Mouse (Mus musculus) midbrain, embryonic 15.5 days (tissue): ENCODE results near the gene Tdg. TPM values are rescaled to one million over a fixed set of nuclear protein-coding genes. Genes with fewer than 3 reads are reported as not detected.
"Not testable (repeated sequence)": the region's sequence is repeated elsewhere in the genome, so short reads cannot be mapped to it uniquely, and the experiment has no call there.

Experiments
- ATAC-seq: fragments of 200-750 bp; cut with Nextera tagmentation; replicated peaks from 2 replicates; pipeline ENCODE4 v1.8.0; 2017; ENCODE audit warnings: moderate TSS enrichment
- H3K27ac ChIP-seq: fragments of 300-500 bp; sonication (generic); 2 replicates; pipeline ENCODE4 v1.5.1; 2015; ENCODE audit warnings: mild to moderate bottlenecking, inconsistent platforms
- H3K27me3 ChIP-seq: fragments of 300-500 bp; sonication (generic); replicated peaks from 2 replicates; pipeline ENCODE4 v1.6.1; 2015; ENCODE audit warnings: inconsistent platforms
- H3K36me3 ChIP-seq: fragments of 300-500 bp; sonication (generic); replicated peaks from 2 replicates; pipeline ENCODE4 v1.6.1; 2015; ENCODE audit warnings: inconsistent platforms
- H3K4me1 ChIP-seq: fragments of 300-500 bp; sonication (generic); 2 replicates; pipeline ENCODE4 v1.6.1; 2015; ENCODE audit warnings: inconsistent platforms
- H3K4me2 ChIP-seq: fragments of 300-500 bp; sonication (generic); 2 replicates; pipeline ENCODE4 v1.6.1; 2015; ENCODE audit warnings: inconsistent platforms, mild to moderate bottlenecking, moderate library complexity
- H3K4me3 ChIP-seq: fragments of 300-500 bp; sonication (generic); 2 replicates; pipeline ENCODE4 v1.5.1; 2015; ENCODE audit warnings: mild to moderate bottlenecking, inconsistent platforms
- H3K9ac ChIP-seq: fragments of 300-500 bp; sonication (generic); 2 replicates; pipeline ENCODE4 v1.6.1; 2015; ENCODE audit warnings: mild to moderate bottlenecking, inconsistent platforms
- H3K9me3 ChIP-seq: fragments of 300-500 bp; sonication (generic); 2 replicates; pipeline ENCODE4 v1.6.1; 2016; ENCODE audit warnings: inconsistent platforms
- WGBS: fragments of 180-500 bp; shearing (Covaris S2); methylation state at CpG from one replicate; pipeline ENCODE4 v1.1.7; 2015; ENCODE audit warnings: mixed read lengths; 5-methylcytosine and 5-hydroxymethylcytosine counted together
- polyA plus RNA-seq: library from polyadenylated mRNA; unstranded; fragments of >200 nt; fragmentation: Nextera tagmentation; extraction: Ambion mirVana; gene quantifications from 2 replicates; pipeline ENCODE4 v1.2.1, GENCODE M21; 2015

Gene Tdg
- 169 and 170 TPM in 2 replicates for polyA plus RNA-seq

- ATAC-seq, result peak; percentile 96
- H3K27me3 ChIP-seq, H3K9me3 ChIP-seq, H3K36me3 ChIP-seq: not testable (repeated sequence)
- Histone ChIP-seq H3K4me1 (peaks cover 26% of the 10 kb centered on the region), H3K9ac (peak within 1 kb of the TSS; percentile 60), H3K27ac (peak within 1 kb of the TSS; percentile 94), H3K4me2 (peak within 1 kb of the TSS; percentile 82), H3K4me3 (peak within 1 kb of the TSS; percentile 60)
- WGBS, result 2% methylated on average over 74 of the region's 78 CpGs
These were observed at the start of gene Tdg for GRCm38 (mm10) chr10:82629586-82630255. Tdg (plus strand) TSS chr10:82629828.

GRCm38 (mm10) chr10:82589673-82590072 lies 40.0 kb upstream of the Tdg start:
- WGBS, result 88% methylated on average over 9 of the region's 9 CpGs
- H3K27me3 ChIP-seq, H3K9ac ChIP-seq, H3K4me2 ChIP-seq, H3K4me1 ChIP-seq, H3K36me3 ChIP-seq, H3K27ac ChIP-seq, ATAC-seq, H3K4me3 ChIP-seq, H3K9me3 ChIP-seq: not testable (repeated sequence)

DNA sequence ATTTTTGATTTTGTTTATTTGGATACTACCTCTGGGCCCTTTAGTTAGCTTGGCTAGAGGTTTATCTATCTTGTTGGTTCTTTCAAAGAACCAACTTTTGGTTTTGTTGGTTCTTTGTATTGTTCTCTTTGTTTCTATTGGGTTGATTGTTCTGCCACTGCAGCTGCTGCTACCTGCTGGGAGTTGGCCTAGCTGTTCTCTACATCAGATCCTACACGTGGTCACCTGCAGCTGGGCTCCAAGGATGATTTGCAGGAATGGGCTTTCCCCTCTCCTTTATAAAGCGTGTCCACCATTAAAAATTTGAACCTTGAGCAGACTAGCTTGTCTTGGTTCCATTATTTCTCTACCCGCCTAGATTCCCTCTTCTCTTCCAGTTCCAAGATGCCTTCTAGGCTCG lies 35.2 kb upstream of the Tdg start:
- not testable (repeated sequence) for H3K4me2 ChIP-seq, H3K36me3 ChIP-seq, H3K4me1 ChIP-seq, H3K4me3 ChIP-seq, H3K9ac ChIP-seq, H3K9me3 ChIP-seq, ATAC-seq, H3K27me3 ChIP-seq, H3K27ac ChIP-seq
- 59% methylated on average over 4 of the region's 4 CpGs for WGBS

- 32% methylated on average over 9 of the region's 9 CpGs for WGBS
- H3K27me3 ChIP-seq, result no peaks in the 10 kb centered on the region
- ATAC-seq, result peak; percentile 48; the same call in 1 of the 2 replicates
These were observed 7.4 kb upstream of the Tdg start for GRCm38 (mm10) chr10:82622235-82622634.

DNA sequence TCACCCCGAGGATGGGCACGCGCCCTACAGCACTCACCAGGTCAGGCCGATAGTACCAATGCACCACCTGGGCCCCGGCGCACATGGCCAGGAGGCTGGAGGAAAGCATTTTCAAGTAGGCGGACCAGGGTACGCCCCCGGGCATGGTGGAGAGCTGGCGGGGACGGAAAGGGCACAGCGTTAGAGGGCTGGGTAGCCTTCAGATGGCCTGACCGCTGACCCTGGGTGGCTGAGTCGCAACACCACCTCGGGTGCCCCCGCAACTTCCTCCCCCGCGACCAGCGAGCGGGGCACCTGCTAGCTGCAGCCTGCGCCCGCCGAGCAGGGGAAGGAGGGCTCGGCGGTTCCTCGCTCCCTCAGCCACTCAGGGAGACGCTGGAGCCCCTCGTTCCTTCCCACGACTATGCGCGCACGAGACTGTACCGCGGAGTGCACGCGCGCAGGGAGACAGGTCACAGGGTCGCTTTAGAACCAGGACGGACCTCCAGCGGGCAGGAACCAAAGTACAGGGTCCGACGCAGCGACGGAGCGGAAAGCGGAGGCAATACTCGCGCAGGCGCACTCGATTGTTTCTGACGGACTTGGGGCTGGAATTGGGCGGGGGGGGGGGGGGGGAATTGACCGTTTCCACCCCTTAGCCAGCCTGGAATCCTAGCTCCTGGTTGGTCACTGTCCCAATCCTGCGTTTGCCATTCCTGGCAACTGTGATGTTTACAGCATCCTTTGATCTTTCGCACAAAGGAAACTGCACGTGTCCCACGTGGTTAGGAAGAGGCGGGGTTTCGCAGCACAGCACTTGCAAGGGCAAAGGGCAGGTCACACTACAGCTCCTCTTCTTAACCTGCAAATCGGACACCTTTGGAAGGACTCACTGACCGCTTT lies 6.7 kb upstream of the Tdg start, which contains the start of gene 1190007I07Rik:
TSS of gene 1190007I07Rik (minus strand) at position 558 of the 882 bp plus-strand sequence.
- peaks cover 6% of the 10 kb centered on the region for H3K4me1 ChIP-seq
- no peaks in the 10 kb centered on the region for H3K9me3 ChIP-seq
- H3K4me3 ChIP-seq, result peak within 1 kb of the TSS; percentile 60
- no peaks in the 10 kb centered on the region for H3K36me3 ChIP-seq
- under 1% methylated on average over 61 of the region's 61 CpGs for WGBS
- H3K27ac ChIP-seq, result peak within 1 kb of the TSS; percentile 86
- peak; percentile 92 for ATAC-seq
- no peaks in the 10 kb centered on the region for H3K27me3 ChIP-seq
- H3K4me2 ChIP-seq, result peak within 1 kb of the TSS; percentile 66
- H3K9ac ChIP-seq, result peak within 1 kb of the TSS; percentile 64

More at GRCm38 (mm10) chr10:82622235-82622634, 7.4 kb upstream of the Tdg start:
- peak overlapping the region; percentile 64 for H3K9ac ChIP-seq
- H3K9me3 ChIP-seq, result no peaks in the 10 kb centered on the region
- H3K4me2 ChIP-seq, result peak overlapping the region; percentile 66
- H3K27ac ChIP-seq, result no peak overlapping the region
- peak overlapping the region; percentile 60 for H3K4me3 ChIP-seq
- peaks cover 6% of the 10 kb centered on the region for H3K4me1 ChIP-seq
- H3K36me3 ChIP-seq, result no peaks in the 10 kb centered on the region

GRCm38 (mm10) chr10:82623553-82623932 lies 6.1 kb upstream of the Tdg start:
- H3K4me1 ChIP-seq, H3K36me3 ChIP-seq, H3K27me3 ChIP-seq, H3K9me3 ChIP-seq: not testable (repeated sequence)
- 5% methylated on average over 2 of the region's 2 CpGs for WGBS
- Histone ChIP-seq H3K4me3 (peak overlapping the region; percentile 60), H3K9ac (peak overlapping the region; percentile 64), H3K4me2 (peak overlapping the region; percentile 66), H3K27ac (peak overlapping the region; percentile 86)
- peak; percentile 38 for ATAC-seq

GRCm38 (mm10) chr10:82629111-82629585 lies 480 bp upstream of the Tdg start:
- ATAC-seq, result peak; percentile 71
- H3K4me1 ChIP-seq, result peaks cover 26% of the 10 kb centered on the region
- H3K9me3 ChIP-seq, result no peaks in the 10 kb centered on the region
- 0 out of 2 replicates have a peak, but pooled peaks cover 3% of the 10 kb centered on the region for H3K36me3 ChIP-seq
- no peaks in the 10 kb centered on the region for H3K27me3 ChIP-seq
- H3K4me2 ChIP-seq, result peak overlapping the region; percentile 82
- WGBS, result 7% methylated on average over 11 of the region's 11 CpGs
- peak overlapping the region; percentile 60 for H3K4me3 ChIP-seq
- peak overlapping the region; percentile 94 for H3K27ac ChIP-seq
- peak overlapping the region; percentile 60 for H3K9ac ChIP-seq

GRCm38 (mm10) chr10:82630497-82630896 lies 869 bp downstream of the Tdg start:
- WGBS, result 18% methylated on average over 7 of the region's 7 CpGs
- Histone ChIP-seq H3K4me1 (peaks cover 26% of the 10 kb centered on the region), H3K27ac (peak overlapping the region; percentile 94)

GRCm38 (mm10) chr10:82631133-82631532 lies 1.5 kb downstream of the Tdg start:
- 75% methylated on average over 7 of the region's 7 CpGs for WGBS
- ATAC-seq, result no peak
- Histone ChIP-seq H3K27me3 (no peaks in the 10 kb centered on the region), H3K9me3 (no peaks in the 10 kb centered on the region), H3K9ac (no peak overlapping the region; the same call in 1 of the 2 replicates), H3K27ac (no peak overlapping the region), H3K4me3 (peak overlapping the region; percentile 60), H3K36me3 (0 out of 2 replicates have a peak, but pooled peaks cover 3% of the 10 kb centered on the region), H3K4me1 (peaks cover 26% of the 10 kb centered on the region), H3K4me2 (peak overlapping the region; percentile 77; the same call in 1 of the 2 replicates)

More at GRCm38 (mm10) chr10:82630497-82630896, 869 bp downstream of the Tdg start:
- no peaks in the 10 kb centered on the region for H3K9me3 ChIP-seq
- H3K36me3 ChIP-seq, result 0 out of 2 replicates have a peak, but pooled peaks cover 3% of the 10 kb centered on the region
- no peaks in the 10 kb centered on the region for H3K27me3 ChIP-seq
- H3K4me2 ChIP-seq, result peak overlapping the region; percentile 77
- peak overlapping the region; percentile 60 for H3K4me3 ChIP-seq
- ATAC-seq, result no peak
- peak overlapping the region; percentile 60 for H3K9ac ChIP-seq

- Histone ChIP-seq H3K36me3 (0 out of 2 replicates have a peak, but pooled peaks cover 3% of the 10 kb centered on the region), H3K4me2 (no peak overlapping the region), H3K9ac (no peak overlapping the region), H3K4me3 (no peak overlapping the region), H3K27me3 (no peaks in the 10 kb centered on the region), H3K27ac (no peak overlapping the region), H3K9me3 (no peaks in the 10 kb centered on the region), H3K4me1 (peaks cover 26% of the 10 kb centered on the region)
- 97% methylated on average over 12 of the region's 12 CpGs for WGBS
- ATAC-seq, result no peak
These were observed 3.1 kb downstream of the Tdg start for GRCm38 (mm10) chr10:82632496-82633280.

DNA sequence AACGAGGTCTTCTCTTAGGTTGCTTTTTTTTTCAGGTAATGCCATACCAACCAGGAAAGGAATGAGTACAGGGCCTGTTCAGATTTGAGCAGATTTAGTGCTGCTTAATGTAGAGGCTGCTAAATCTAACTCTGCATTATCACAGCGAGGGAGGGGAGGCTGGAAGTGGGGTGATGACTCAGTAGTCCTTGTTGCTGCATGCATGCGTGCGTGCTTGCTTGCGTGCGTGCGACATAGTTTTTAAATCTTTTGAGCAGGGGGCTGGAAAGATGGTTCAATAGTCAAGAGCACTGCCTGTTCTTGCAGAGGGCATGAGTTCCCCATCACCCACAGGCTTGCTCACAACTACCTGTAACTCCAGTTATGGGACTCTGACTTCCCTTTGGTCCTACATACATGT lies 4.7 kb downstream of the Tdg start:
- 98% methylated on average over 7 of the region's 7 CpGs for whole genome bisulfite sequencing
- no peak overlapping the region for H3K9ac ChIP-seq
- H3K36me3 ChIP-seq, result peaks cover 4% of the 10 kb centered on the region; the same call in 1 of the 2 replicates
- no peaks in the 10 kb centered on the region for H3K27me3 ChIP-seq
- no peak overlapping the region for H3K27ac ChIP-seq
- ATAC-seq, result no peak
- H3K4me3 ChIP-seq, result no peak overlapping the region
- no peaks in the 10 kb centered on the region for H3K9me3 ChIP-seq
- no peak overlapping the region for H3K4me2 ChIP-seq
- H3K4me1 ChIP-seq, result peaks cover 20% of the 10 kb centered on the region
